Comparison of ENCODE assay signal across 22 mouse cellular contexts in genomic region chrX:8069166-8069565, GRCm38 (mm10). TPM values are rescaled to one million over a fixed set of nuclear protein-coding genes. Genes with fewer than 3 reads are reported as not detected.
DNase-seq lines count a peak whose midpoint lies in the region; TF ChIP-seq lines count a peak whose summit lies in the region.
"Had no signal": no experiment of that assay in that cellular context is flagged by ENCODE, and none has a peak within 500 bp of the region (broad histone marks: within the 10 kb centered on the region; RNA-seq: fewer than 3 reads in every experiment).

No protein-coding gene starts in this region.

- no peak overlapping the region for H3K9ac ChIP-seq in MEL (ENCODE audit: control insufficient read depth, low read depth, low read length, poor library complexity, severe bottlenecking)
- H3K9ac ChIP-seq: embryonic facial prominence, embryonic 12.5 days had no signal

- no peaks in the 10 kb centered on the region for H3K27me3 ChIP-seq in MEL (ENCODE audit: control insufficient read depth in 1 of 2, insufficient read depth in 2 of 2, low read length in 2 of 2)
- H3K27me3 ChIP-seq: embryonic facial prominence, embryonic 12.5 days had no signal

- TF ChIP-seq CTCF in MEL (IDR thresholded peaks at IDR 0.05 in 2 of 3, conservative IDR thresholded peaks at IDR 0.05 in 1 of 3; ENCODE audit: control insufficient read depth in 1 of 3, insufficient read depth in 1 of 3, low read depth in 2 of 3, low read length in 3 of 3, poor library complexity in 1 of 3, severe bottlenecking in 1 of 3) = no peak

- TF ChIP-seq POLR2A in MEL (IDR thresholded peaks at IDR 0.05; ENCODE audit: control insufficient read depth in 1 of 2, insufficient read depth in 1 of 2, low read depth in 1 of 2, low read length in 2 of 2, poor library complexity in 1 of 2) = no peak

- no peaks in the 10 kb centered on the region for H3K9me3 ChIP-seq in MEL (replicated peaks; ENCODE audit: insufficient read depth, low read length)
- H3K9me3 ChIP-seq: embryonic facial prominence, embryonic 12.5 days; G1E had no signal

- no peak for TF ChIP-seq RAD21 in MEL (IDR thresholded peaks at IDR 0.05; ENCODE audit: low read depth, low read length)

- H3K4me3 ChIP-seq in MEL (ENCODE audit: control insufficient read depth in 1 of 2, insufficient read depth in 1 of 2, low read depth in 2 of 2, low read length in 2 of 2) = no peak overlapping the region
- H3K4me3 ChIP-seq: embryonic facial prominence, embryonic 10.5 days; embryonic facial prominence, embryonic 12.5 days had no signal

- peaks cover 43% of the 10 kb centered on the region for H3K79me2 ChIP-seq in MEL (ENCODE audit: control insufficient read depth, insufficient read depth, low read length, poor library complexity)

- peaks cover 9 to 22% of the 10 kb centered on the region in 2 experiments for H3K4me1 ChIP-seq in MEL (ENCODE audit: control insufficient read depth in 1 of 2, insufficient read depth in 2 of 2, low read length in 2 of 2)

- H3K36me3 ChIP-seq in MEL (ENCODE audit: control insufficient read depth in 1 of 2, insufficient read depth in 2 of 2, low read length in 2 of 2) = peaks cover 36 to 43% of the 10 kb centered on the region in 2 experiments

- DNase-seq in A20 (ENCODE audit: low read depth, low spot score) (peak; percentile 51), MEL (ENCODE audit: low read depth, low spot score) (peak; percentile 59), MN1 (ENCODE audit: low spot score) (no peak)
- DNase-seq in left cerebral cortex, adult 18-20 months (ENCODE audit: low spot score in 2 of 2) = no peak
- no peak for DNase-seq in thymus, postnatal 14 days
- DNase-seq: adrenal gland, adult 8-10 months; adrenal gland, postnatal 14 days; adrenal gland, postnatal 36 days; cerebellum, adult 11-12 months; cerebellum, adult 2 months; cerebellum, adult 9-10 months; cerebellum, postnatal 10 days; cerebellum, postnatal 25 days had no signal

- no peak overlapping the region for H3K27ac ChIP-seq in MEL (ENCODE audit: control insufficient read depth, low read depth, low read length)
- H3K27ac ChIP-seq: embryonic facial prominence, embryonic 10.5 days; embryonic facial prominence, embryonic 12.5 days had no signal

- peak; percentile 25 to 34; a peak in 2 of 4 replicates for TF ChIP-seq EP300 in MEL (IDR thresholded peaks at IDR 0.05; ENCODE audit: low read depth in 1 of 2, low read length in 2 of 2)

TF ChIP-seq in MEL, 35 proteins besides CTCF, POLR2A, EP300 and RAD21:
- TF ChIP-seq ETS1 (IDR thresholded peaks at IDR 0.05; ENCODE audit: low read depth, low read length) (peak; percentile 10; the same call in 1 of the 2 replicates), GATA1 (IDR thresholded peaks at IDR 0.05; ENCODE audit: low read depth, low read length) (0 out of 2 replicates have a peak, but pooled peaks have one; percentile 21), GABPA (IDR thresholded peaks at IDR 0.05; ENCODE audit: low read depth, low read length) (no peak)

RNA-seq across cellular contexts. Expression of gene Suv39h1, which starts 5.4 kb away (rescaled TPM):
- total RNA-seq in MEL (2012; rRNA removed) = 103 and 104 TPM in 2 replicates
- 100 to 1,000 TPM; 122 to 129 TPM for polyA plus RNA-seq in MEL (2012; ENCODE audit: insufficient read depth in 1 of 2, insufficient read length in 2 of 2, low read depth in 1 of 2, low replicate concordance in 2 of 2, missing spikeins in 1 of 2)
- 10 to 100 TPM; 21.1 to 30.2 TPM for total RNA-seq in left cerebral cortex, adult 18-20 months (2021)

RNA-seq across cellular contexts. Expression of gene Was, which starts 21.1 kb away (rescaled TPM):
- total RNA-seq in MEL (2012; rRNA removed) = 133 and 146 TPM in 2 replicates
- polyA plus RNA-seq in MEL (2012; ENCODE audit: insufficient read depth in 1 of 2, insufficient read length in 2 of 2, low read depth in 1 of 2, low replicate concordance in 2 of 2, missing spikeins in 1 of 2) = 100 to 1,000 TPM in 1 of 2 experiments, not detected in 1; 167 TPM
- total RNA-seq in left cerebral cortex, adult 18-20 months (2021) = 1 to 10 TPM; 1.3 to 1.5 TPM
- polyA plus RNA-seq: forebrain, embryonic 16.5 days had no signal

RNA-seq across cellular contexts. Expression of gene Glod5, which starts 50.9 kb away (rescaled TPM):
- total RNA-seq in MEL (2012; rRNA removed) = not detected in 2 replicates
- polyA plus RNA-seq in MEL (2012; ENCODE audit: insufficient read depth in 1 of 2, insufficient read length in 2 of 2, low read depth in 1 of 2, low replicate concordance in 2 of 2, missing spikeins in 1 of 2) = under 1 TPM in 1 of 2 experiments, not detected in 1; 0.11 TPM
- total RNA-seq in left cerebral cortex, adult 18-20 months (2021) = under 1 TPM in 1 of 2 experiments, not detected in 1; 0.79 TPM
- total RNA-seq: adrenal gland, adult 18-20 months; adrenal gland, adult 8-10 months; adrenal gland, postnatal 14 days; adrenal gland, postnatal 36 days; G1E had no signal
- polyA plus RNA-seq: activated CD4-positive, CD25-positive, alpha-beta regulatory T cell, adult 4 months; C2C12; embryonic facial prominence, embryonic 10.5 days; embryonic facial prominence, embryonic 12.5 days; embryonic facial prominence, embryonic 14.5 days; forebrain, embryonic 11.5 days; G1E had no signal

Comparison
In these comparisons a context has a peak if more than half of its experiments do, and no peak if none do; other contexts are left out.
1. DNase-seq: peak in A20 (single experiment) and MEL (single experiment); none in left cerebral cortex, adult 18-20 months (0 of 2), thymus, postnatal 14 days (single experiment) and MN1 (single experiment).
2. RNA of gene Was, which starts 21.1 kb away (total RNA-seq): 133 to 146 TPM in MEL; 1.3 to 1.5 TPM in left cerebral cortex, adult 18-20 months; every median in the first group is over 10 times any median in the second.